Mouse (Mus musculus) liver, embryonic 13.5 days (tissue): ENCODE measurements around the gene Cd200r3. TPM values are rescaled to one million over a fixed set of nuclear protein-coding genes. Genes with fewer than 3 reads are reported as not detected.

Source experiments
- ATAC-seq: fragments of 200-750 bp; cut with Nextera tagmentation; 2 replicates; pipeline ENCODE4 v1.8.0; 2017; ENCODE audit warnings: low read depth, mild to moderate bottlenecking, moderate number of reproducible peaks, moderate library complexity
- DNase-seq: peaks from one replicate; pipeline ENCODE4 v3.0.0; 2022
- H3K27ac ChIP-seq: fragments of 300-500 bp; sonication (generic); 2 replicates; pipeline ENCODE4 v1.5.1; 2015; ENCODE audit warnings: moderate library complexity, mild to moderate bottlenecking, inconsistent platforms
- H3K27me3 ChIP-seq: fragments of 300-500 bp; sonication (generic); 2 replicates; pipeline ENCODE4 v1.6.1; 2015; ENCODE audit warnings: mild to moderate bottlenecking, inconsistent platforms
- H3K36me3 ChIP-seq: fragments of 300-500 bp; sonication (generic); 2 replicates; pipeline ENCODE4 v1.6.1; 2015; ENCODE audit warnings: mild to moderate bottlenecking, inconsistent platforms
- H3K4me1 ChIP-seq: fragments of 300-500 bp; sonication (generic); replicated peaks from 2 replicates; pipeline ENCODE4 v1.6.1; 2015; ENCODE audit warnings: inconsistent platforms
- H3K4me2 ChIP-seq: fragments of 300-500 bp; sonication (generic); 2 replicates; pipeline ENCODE4 v1.6.1; 2015; ENCODE audit warnings: inconsistent platforms, mild to moderate bottlenecking, moderate library complexity
- H3K4me3 ChIP-seq: fragments of 300-500 bp; sonication (generic); replicated peaks from 2 replicates; pipeline ENCODE4 v1.5.1; 2015; ENCODE audit warnings: mild to moderate bottlenecking, inconsistent platforms
- H3K9ac ChIP-seq: fragments of 300-500 bp; sonication (generic); 2 replicates; pipeline ENCODE4 v1.6.1; 2015; ENCODE audit warnings: mild to moderate bottlenecking, inconsistent platforms
- H3K9me3 ChIP-seq: fragments of 300-500 bp; sonication (generic); replicated peaks from 2 replicates; pipeline ENCODE4 v1.6.1; 2016; ENCODE audit warnings: inconsistent platforms
- WGBS: fragments of 180-500 bp; shearing (Covaris S2); methylation state at CpG from one replicate; pipeline ENCODE4 v1.1.7; 2015; ENCODE audit not compliant: insufficient replicate concordance; 5-methylcytosine and 5-hydroxymethylcytosine counted together
- polyA plus RNA-seq: library from polyadenylated mRNA; unstranded; fragments of >200 nt; fragmentation: Nextera tagmentation; extraction: Ambion mirVana; gene quantifications from 2 replicates; pipeline ENCODE4 v1.2.1, GENCODE M21; 2015

Cd200r3 gene
- polyA plus RNA-seq, 1 experiment from 2014 or later, result 0.68 TPM

DNA sequence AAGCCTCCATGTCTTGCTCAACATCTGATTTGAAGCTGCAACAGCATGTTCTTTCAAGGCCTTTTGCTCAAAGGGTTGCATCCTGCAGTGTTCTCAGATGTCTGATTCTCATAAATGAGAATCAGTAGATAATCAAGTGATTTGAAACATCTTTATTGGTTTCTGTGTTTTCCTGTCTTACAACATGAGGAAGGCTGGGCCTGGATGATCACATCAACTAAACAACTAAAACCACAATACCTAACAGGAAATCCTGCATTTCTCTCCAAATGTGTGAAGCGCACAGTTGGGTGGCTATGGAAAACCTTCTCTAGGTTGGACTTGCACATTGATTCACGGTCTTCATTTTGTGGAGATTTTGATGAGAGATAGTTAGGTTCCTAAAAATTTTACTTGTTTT is 75.4 kb downstream of the Cd200r3 start:
- WGBS, result 50% methylated on average over 2 of the region's 2 CpGs
- H3K4me1 ChIP-seq, result peaks cover 11% of the 10 kb centered on the region
- H3K9me3 ChIP-seq, result no peaks in the 10 kb centered on the region
- no peak overlapping the region for H3K27ac ChIP-seq
- H3K9ac ChIP-seq, result no peak overlapping the region
- H3K36me3 ChIP-seq, result no peaks in the 10 kb centered on the region
- DNase-seq (no peak), ATAC-seq (no peak)
- H3K4me2 ChIP-seq, result no peak overlapping the region
- no peak overlapping the region for H3K4me3 ChIP-seq
- no peaks in the 10 kb centered on the region for H3K27me3 ChIP-seq

DNA sequence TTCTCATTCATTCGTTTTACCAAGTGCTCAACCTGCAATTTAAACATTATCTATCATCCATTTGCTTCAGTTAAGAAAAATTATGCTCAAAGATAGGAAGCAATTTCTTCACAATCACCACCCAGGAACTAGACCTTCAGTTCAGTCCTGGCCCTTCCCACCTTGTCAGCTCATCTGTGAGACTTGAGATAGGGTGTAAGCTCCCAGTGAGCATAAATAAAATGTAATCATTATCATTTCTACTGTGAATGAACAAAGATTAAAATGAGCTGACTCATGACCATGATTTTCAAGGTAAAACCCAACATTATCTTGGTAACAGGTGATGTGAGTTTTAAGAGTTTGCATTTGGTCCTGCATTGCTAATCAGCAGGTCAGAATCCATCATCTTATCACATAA is 76.6 kb downstream of the Cd200r3 start:
- Histone ChIP-seq H3K9ac (no peak overlapping the region), H3K27me3 (no peaks in the 10 kb centered on the region), H3K9me3 (no peaks in the 10 kb centered on the region), H3K4me1 (peaks cover 15% of the 10 kb centered on the region), H3K27ac (no peak overlapping the region), H3K4me3 (no peak overlapping the region), H3K36me3 (no peaks in the 10 kb centered on the region), H3K4me2 (no peak overlapping the region)
- DNase-seq, result no peak
- WGBS, result 46% methylated on average over 1 of the region's 1 CpGs
- ATAC-seq, result no peak

DNA sequence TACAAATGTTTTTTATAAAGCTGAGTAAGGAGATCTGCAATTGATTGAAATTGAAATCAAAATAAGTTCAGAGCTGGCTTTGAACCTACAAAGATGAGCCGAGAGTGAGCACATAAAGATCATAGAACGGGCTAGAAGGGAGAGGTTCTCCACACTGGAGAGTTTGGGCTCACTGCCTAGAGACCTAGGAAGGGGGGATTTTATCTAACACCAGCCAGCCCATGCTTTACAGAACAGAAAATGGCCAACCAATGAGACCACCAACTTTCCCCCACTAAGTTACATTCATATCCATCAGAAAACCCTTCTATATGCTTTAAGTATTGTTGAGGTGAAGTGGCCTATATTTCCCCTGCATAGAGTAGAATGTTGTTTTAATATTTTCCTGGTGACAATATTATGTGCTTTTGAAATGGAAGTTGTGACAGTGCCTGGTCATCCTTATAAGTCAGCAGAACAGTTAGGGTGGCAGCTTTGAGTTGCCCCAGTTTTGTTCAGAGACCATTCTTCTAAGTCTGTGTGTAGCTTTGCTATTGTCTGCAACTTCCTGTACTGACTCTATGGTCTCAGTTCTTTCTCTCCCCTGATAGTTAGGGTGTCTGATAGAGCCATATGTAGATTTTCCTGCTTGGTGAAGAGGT is 77.3 kb downstream of the Cd200r3 start:
- no peaks in the 10 kb centered on the region for H3K36me3 ChIP-seq
- H3K4me3 ChIP-seq, result no peak overlapping the region
- no peaks in the 10 kb centered on the region for H3K9me3 ChIP-seq
- no peak overlapping the region for H3K9ac ChIP-seq
- WGBS, result 61% methylated on average over 2 of the region's 2 CpGs
- no peak overlapping the region for H3K4me2 ChIP-seq
- ATAC-seq, result no peak
- H3K4me1 ChIP-seq, result peaks cover 22% of the 10 kb centered on the region
- no peak for DNase-seq
- H3K27ac ChIP-seq, result no peak overlapping the region
- no peaks in the 10 kb centered on the region for H3K27me3 ChIP-seq

DNA sequence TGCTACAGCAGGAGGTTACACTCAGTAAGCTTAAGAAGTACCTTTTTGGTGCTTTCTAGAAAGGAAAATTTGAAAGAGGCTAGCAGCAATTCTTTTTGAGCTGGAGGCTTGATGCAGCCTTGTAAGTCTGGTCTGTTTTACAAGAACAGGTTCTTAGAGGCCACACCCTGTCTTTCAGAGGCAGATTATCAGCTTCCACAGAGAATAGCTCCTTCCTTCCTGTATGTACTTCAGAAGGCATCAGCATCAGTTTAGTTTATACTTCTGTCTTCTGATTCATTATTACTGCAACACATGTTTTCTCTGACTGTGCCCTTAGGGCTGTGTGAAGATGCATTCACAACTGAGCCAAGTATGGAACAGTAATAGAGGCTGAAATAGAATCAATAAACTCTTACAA is 78.0 kb downstream of the Cd200r3 start:
- Histone ChIP-seq H3K4me2 (no peak overlapping the region), H3K9ac (no peak overlapping the region), H3K36me3 (no peaks in the 10 kb centered on the region), H3K27me3 (no peaks in the 10 kb centered on the region), H3K4me1 (peaks cover 25% of the 10 kb centered on the region), H3K9me3 (no peaks in the 10 kb centered on the region), H3K27ac (no peak overlapping the region), H3K4me3 (no peak overlapping the region)
- DNase-seq (no peak), ATAC-seq (no peak)

DNA sequence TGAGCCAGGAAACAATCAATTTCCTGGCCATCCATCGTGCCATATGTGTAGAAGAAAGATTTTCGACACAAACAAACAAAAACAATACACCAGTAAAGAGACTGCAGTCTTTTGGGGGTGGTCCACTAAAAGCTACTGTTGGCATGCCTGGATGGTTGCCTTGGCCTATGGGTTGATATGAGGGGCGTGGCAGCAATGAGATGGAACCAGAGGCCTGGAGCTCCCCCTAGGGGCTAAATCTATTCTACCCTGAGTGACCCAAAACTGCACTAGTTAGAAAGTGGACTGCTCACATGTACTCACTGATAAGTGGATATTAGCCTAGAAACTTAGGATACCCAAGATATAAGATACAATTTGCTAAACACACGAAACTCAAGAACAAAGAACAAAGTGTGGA is 80.4 kb downstream of the Cd200r3 start:
- Histone ChIP-seq H3K27me3 (no peaks in the 10 kb centered on the region), H3K9me3 (no peaks in the 10 kb centered on the region), H3K36me3 (no peaks in the 10 kb centered on the region), H3K9ac (no peak overlapping the region), H3K4me3 (no peak overlapping the region), H3K4me2 (no peak overlapping the region), H3K27ac (no peak overlapping the region), H3K4me1 (peaks cover 25% of the 10 kb centered on the region)
- ATAC-seq, result peak; percentile 75
- peak; percentile 61 for DNase-seq
- WGBS, result 17% methylated on average over 4 of the region's 4 CpGs

DNA sequence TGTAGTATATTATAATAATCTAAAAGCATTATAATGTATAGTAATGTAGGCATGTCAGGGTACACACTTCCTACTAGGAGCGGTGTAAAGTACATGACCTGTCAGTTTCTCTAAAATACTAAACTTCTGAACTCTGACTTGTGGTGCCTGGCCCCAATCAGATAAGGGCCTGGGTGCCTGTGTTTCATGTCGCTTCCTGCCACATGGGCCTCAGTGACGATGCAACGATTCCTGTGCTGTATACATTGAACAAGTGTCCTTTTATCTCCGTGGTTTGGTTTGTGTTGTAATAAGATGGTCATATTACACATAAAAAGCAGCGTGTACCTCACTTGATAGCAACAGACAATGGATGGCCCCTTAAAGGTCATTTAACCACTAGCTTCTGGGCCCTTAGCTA is 81.8 kb downstream of the Cd200r3 start:
- H3K27me3 ChIP-seq, result no peaks in the 10 kb centered on the region
- H3K27ac ChIP-seq, result peak overlapping the region; percentile 19
- no peaks in the 10 kb centered on the region for H3K36me3 ChIP-seq
- DNase-seq (peak; percentile 63), ATAC-seq (peak; percentile 91)
- H3K4me2 ChIP-seq, result no peak overlapping the region
- H3K4me3 ChIP-seq, result no peak overlapping the region
- no peak overlapping the region for H3K9ac ChIP-seq
- H3K4me1 ChIP-seq, result peaks cover 25% of the 10 kb centered on the region
- H3K9me3 ChIP-seq, result no peaks in the 10 kb centered on the region
- WGBS, result 14% methylated on average over 6 of the region's 6 CpGs

DNA sequence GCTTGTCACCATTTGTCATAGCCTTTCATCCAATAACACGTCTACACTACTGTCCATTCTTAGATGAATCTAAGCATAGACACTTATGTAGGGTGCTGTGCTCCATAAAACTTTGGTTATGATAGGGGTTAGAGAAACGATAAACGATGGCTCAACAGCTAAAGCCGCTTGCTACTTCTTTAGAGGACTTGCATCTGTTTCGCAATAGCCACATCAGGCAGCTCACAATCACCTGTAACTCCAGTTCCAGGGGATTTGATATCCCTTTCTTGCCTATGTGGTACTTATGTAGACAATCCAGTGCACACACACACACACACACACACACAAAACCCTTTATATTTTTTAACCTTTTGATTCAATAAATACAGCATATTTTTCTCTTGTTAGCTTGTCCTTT is 85.6 kb downstream of the Cd200r3 start:
- ATAC-seq (no peak), DNase-seq (no peak)
- Histone ChIP-seq H3K4me3 (no peak overlapping the region), H3K36me3 (no peaks in the 10 kb centered on the region), H3K4me1 (peaks cover 13% of the 10 kb centered on the region), H3K9me3 (no peaks in the 10 kb centered on the region), H3K27me3 (no peaks in the 10 kb centered on the region), H3K4me2 (no peak overlapping the region), H3K27ac (no peak overlapping the region), H3K9ac (no peak overlapping the region)
- 73% methylated on average over 5 of the region's 5 CpGs for WGBS

DNA sequence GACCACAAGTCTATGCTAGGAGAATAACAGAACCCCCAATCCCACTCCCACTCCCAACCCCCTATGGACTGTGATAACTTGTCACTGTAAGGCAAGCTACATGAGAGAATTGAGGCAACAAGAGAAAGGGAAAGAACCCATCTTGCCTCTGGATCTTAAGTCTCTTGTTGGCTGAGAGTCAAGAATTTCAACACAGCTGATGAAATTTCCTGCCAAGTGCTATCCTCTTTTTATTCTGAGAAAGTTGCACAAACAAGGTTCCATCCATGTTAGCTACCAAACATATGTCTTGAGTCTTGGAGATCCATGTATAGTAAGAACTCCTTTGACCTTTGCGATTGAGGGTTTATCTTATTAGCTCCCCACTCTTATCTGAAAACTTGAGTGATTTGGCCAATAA is 86.0 kb downstream of the Cd200r3 start:
- Histone ChIP-seq H3K4me2 (no peak overlapping the region), H3K27me3 (no peaks in the 10 kb centered on the region), H3K4me3 (no peak overlapping the region), H3K9ac (no peak overlapping the region), H3K9me3 (no peaks in the 10 kb centered on the region), H3K36me3 (no peaks in the 10 kb centered on the region), H3K27ac (no peak overlapping the region), H3K4me1 (peaks cover 13% of the 10 kb centered on the region)
- ATAC-seq (no peak), DNase-seq (no peak)
- 74% methylated on average over 1 of the region's 1 CpGs for whole genome bisulfite sequencing

DNA sequence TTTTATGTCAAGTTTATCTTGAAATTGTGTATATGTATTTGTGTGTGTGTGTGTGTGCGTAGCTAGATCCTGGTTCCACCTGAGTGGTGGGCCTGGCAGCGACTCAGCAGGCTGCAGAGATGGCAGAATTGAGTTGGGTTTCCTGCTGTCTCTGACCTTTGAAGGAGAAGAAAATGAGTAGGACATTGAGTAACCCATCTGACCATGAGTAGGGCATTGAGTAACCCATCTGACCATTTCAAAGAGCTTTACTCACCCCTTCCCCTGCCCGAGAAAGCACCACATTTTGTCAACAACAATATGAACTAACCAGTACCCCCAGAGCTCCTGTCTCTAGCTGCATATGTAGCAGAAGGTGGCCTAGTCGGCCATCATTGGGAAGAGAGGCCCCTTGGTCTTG is 86.6 kb downstream of the Cd200r3 start:
- Histone ChIP-seq H3K4me1 (peaks cover 10% of the 10 kb centered on the region), H3K4me2 (no peak overlapping the region), H3K9ac (no peak overlapping the region), H3K36me3 (no peaks in the 10 kb centered on the region), H3K9me3 (no peaks in the 10 kb centered on the region), H3K27ac (no peak overlapping the region), H3K27me3 (no peaks in the 10 kb centered on the region), H3K4me3 (no peak overlapping the region)
- DNase-seq (no peak), ATAC-seq (no peak)
- WGBS, result 62% methylated on average over 4 of the region's 4 CpGs

DNA sequence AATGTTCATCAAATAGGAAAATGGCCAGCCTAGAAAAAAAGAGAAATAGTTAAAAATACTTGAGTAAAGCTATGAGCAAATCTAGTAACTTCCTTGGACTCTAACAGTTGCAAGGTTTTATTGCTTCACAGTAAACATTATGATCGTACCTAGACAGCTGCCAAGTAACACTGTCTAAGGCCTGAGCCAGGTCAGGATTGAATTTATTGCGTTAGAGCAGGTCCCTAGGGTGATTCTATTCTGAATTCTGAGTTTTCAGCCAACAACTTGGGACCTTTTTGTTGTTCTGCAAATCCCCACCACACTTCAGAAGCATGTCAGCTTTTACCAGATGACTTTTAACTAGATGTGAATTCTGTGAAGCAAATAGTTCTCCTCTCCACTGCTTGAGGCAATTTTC is 87.3 kb downstream of the Cd200r3 start:
- ATAC-seq, result no peak

More for the DNA sequence above, 87.3 kb downstream of the Cd200r3 start:
- no peak overlapping the region for H3K27ac ChIP-seq
- DNase-seq, result no peak
- H3K4me1 ChIP-seq, result peaks cover 3% of the 10 kb centered on the region; the same call in 1 of the 2 replicates
- H3K36me3 ChIP-seq, result no peaks in the 10 kb centered on the region
- WGBS, result 71% methylated on average over 2 of the region's 2 CpGs
- no peaks in the 10 kb centered on the region for H3K27me3 ChIP-seq
- H3K9me3 ChIP-seq, result no peaks in the 10 kb centered on the region
- no peak overlapping the region for H3K9ac ChIP-seq
- no peak overlapping the region for H3K4me3 ChIP-seq
- H3K4me2 ChIP-seq, result no peak overlapping the region
